Mouse (Mus musculus) regulatory T cell (primary cell): ENCODE results near the gene Nfkb1.

Experiments
- in situ Hi-C: fragments of 300-600 bp; cut with MboI, MseI; formaldehyde crosslinking; loops from one replicate; pipeline ENCODE4 v1.15.1; 2025; ENCODE audit warnings: high pct_unique_total_duplicates

The Nfkb1 gene

GRCm38 (mm10) chr3:135672135-135672534 lies 19.2 kb downstream of the Nfkb1 start:
- in situ Hi-C loops, result no loop called here

GRCm38 (mm10) chr3:135670869-135671268 lies 20.5 kb downstream of the Nfkb1 start:
- in situ Hi-C loops, result no loop called here

- in situ Hi-C loops, result loop anchor here (5.0 kb wide), 1 partner anchor 35 kb away; no protein-coding TSS in a partner anchor
These were observed 24.3 kb downstream of the Nfkb1 start for GRCm38 (mm10) chr3:135667084-135667483.

- in situ Hi-C loops, result loop anchor here (5.0 kb wide), 1 partner anchor 34 kb away; no protein-coding TSS in a partner anchor
These were observed 25.5 kb downstream of the Nfkb1 start for GRCm38 (mm10) chr3:135665777-135666259.

GRCm38 (mm10) chr3:135662139-135662864 lies 29.0 kb downstream of the Nfkb1 start:
- in situ Hi-C loops, result no loop called here

GRCm38 (mm10) chr3:135661707-135662106 lies 29.6 kb downstream of the Nfkb1 start:
- in situ Hi-C loops, result no loop called here

GRCm38 (mm10) chr3:135658540-135659097 lies 32.7 kb downstream of the Nfkb1 start:
- in situ Hi-C loops, result no loop called here

GRCm38 (mm10) chr3:135656156-135656555 lies 35.2 kb downstream of the Nfkb1 start:
- in situ Hi-C loops, result no loop called here

GRCm38 (mm10) chr3:135650773-135651555 lies 40.4 kb downstream of the Nfkb1 start:
- in situ Hi-C loops, result no loop called here

GRCm38 (mm10) chr3:135649809-135650208 lies 41.5 kb downstream of the Nfkb1 start:
- in situ Hi-C loops, result no loop called here

- in situ Hi-C loops, result no loop called here
These were observed 42.8 kb downstream of the Nfkb1 start for GRCm38 (mm10) chr3:135648501-135648900.

GRCm38 (mm10) chr3:135646622-135647021 lies 44.7 kb downstream of the Nfkb1 start:
- in situ Hi-C loops, result no loop called here

GRCm38 (mm10) chr3:135644971-135645370 lies 46.4 kb downstream of the Nfkb1 start:
- in situ Hi-C loops, result no loop called here

- in situ Hi-C loops, result no loop called here
These were observed 49.8 kb downstream of the Nfkb1 start for GRCm38 (mm10) chr3:135641623-135641915.

GRCm38 (mm10) chr3:135640856-135641622 lies 50.3 kb downstream of the Nfkb1 start:
- in situ Hi-C loops, result no loop called here

- in situ Hi-C loops, result no loop called here
These were observed 51.1 kb downstream of the Nfkb1 start for GRCm38 (mm10) chr3:135640203-135640602.

- in situ Hi-C loops, result loop anchor here (5.0 kb wide), 1 partner anchor 340 kb away; no protein-coding TSS in a partner anchor
These were observed 53.8 kb downstream of the Nfkb1 start for GRCm38 (mm10) chr3:135637592-135637991.

- in situ Hi-C loops, result loop anchor here (5.0 kb wide), 1 partner anchor 339 kb away; no protein-coding TSS in a partner anchor
These were observed 54.9 kb downstream of the Nfkb1 start for GRCm38 (mm10) chr3:135636454-135636853.

- in situ Hi-C loops, result loop anchor here (5.0 kb wide), 1 partner anchor 339 kb away; no protein-coding TSS in a partner anchor
These were observed 55.5 kb downstream of the Nfkb1 start for GRCm38 (mm10) chr3:135635646-135636434.

GRCm38 (mm10) chr3:135635030-135635429 lies 56.3 kb downstream of the Nfkb1 start:
- in situ Hi-C loops, result loop anchor here (5.0 kb wide), 1 partner anchor 338 kb away; no protein-coding TSS in a partner anchor
